Mouse (Mus musculus) lung, postnatal 0 days (tissue): ENCODE results near the gene Eppin. TPM values are rescaled to one million over a fixed set of nuclear protein-coding genes. Genes with fewer than 3 reads are reported as not detected.
A peak's percentile ranks its signal among the peaks of the same experiment; 100 is the strongest.

ENCODE experiments used
- ATAC-seq: fragments of 200-750 bp; cut with Nextera tagmentation; 2 replicates; pipeline ENCODE4 v1.8.0; 2017; ENCODE audit warnings: moderate library complexity
- DNase-seq: peaks from one replicate; pipeline ENCODE4 v3.0.0-alpha.2; 2016; ENCODE audit warnings: low spot score
- H3K27ac ChIP-seq: fragments of 300-500 bp; sonication (generic); 2 replicates; pipeline ENCODE4 v1.5.1; 2014; ENCODE audit warnings: antibody characterized with exemption, mild to moderate bottlenecking, low read length, mixed read lengths
- H3K27me3 ChIP-seq: fragments of 300-500 bp; sonication (generic); replicated peaks from 2 replicates; pipeline ENCODE4 v1.6.1; 2014; ENCODE audit warnings: low read length, mixed read lengths; ENCODE audit not compliant: insufficient read depth
- H3K36me3 ChIP-seq: fragments of 300-500 bp; sonication (generic); 2 replicates; pipeline ENCODE4 v1.6.1; 2014; ENCODE audit warnings: low read length, mixed read lengths; ENCODE audit not compliant: insufficient read depth
- H3K4me1 ChIP-seq: fragments of 300-500 bp; sonication (generic); 2 replicates; pipeline ENCODE4 v1.6.1; 2014; ENCODE audit warnings: antibody characterized with exemption, low read depth, low read length, mixed read lengths; ENCODE audit not compliant: insufficient read depth
- H3K4me2 ChIP-seq: fragments of 300-500 bp; sonication (generic); replicated peaks from 2 replicates; pipeline ENCODE4 v1.6.1; 2014; ENCODE audit warnings: low read depth, mild to moderate bottlenecking, low read length, moderate library complexity, mixed read lengths
- H3K4me3 ChIP-seq: fragments of 300-500 bp; sonication (generic); 2 replicates; pipeline ENCODE4 v1.5.1; 2014; ENCODE audit warnings: low read depth, low read length
- H3K9ac ChIP-seq: fragments of 300-500 bp; sonication (generic); replicated peaks from 2 replicates; pipeline ENCODE4 v1.6.1; 2014; ENCODE audit warnings: low read depth, mild to moderate bottlenecking
- H3K9me3 ChIP-seq: fragments of 300-500 bp; sonication (generic); 2 replicates; pipeline ENCODE4 v1.6.1; 2016; ENCODE audit warnings: low read length, mixed read lengths
- CTCF ChIP-seq: IDR thresholded peaks from 2 replicates; pipeline ENCODE4 v1.5.1; 2016; ENCODE audit warnings: antibody characterized with exemption, mild to moderate bottlenecking
- EP300 ChIP-seq: IDR thresholded peaks from 2 replicates; pipeline ENCODE4 v1.6.1; 2016; ENCODE audit warnings: antibody characterized with exemption, mild to moderate bottlenecking, control low read depth
- WGBS: fragments of 180-500 bp; shearing (Covaris S2); extraction: QIAGEN DNeasy Blood & Tissue Kit; methylation state at CpG from one replicate; pipeline ENCODE4 v1.1.7; 2014; 5-methylcytosine and 5-hydroxymethylcytosine counted together
- polyA plus RNA-seq: library from polyadenylated mRNA; unstranded; fragments of >200 nt; fragmentation: Nextera tagmentation; extraction: Ambion mirVana; gene quantifications from 2 replicates; pipeline ENCODE4 v1.2.1, GENCODE M21; 2015

Eppin gene
- polyA plus RNA-seq, 1 experiment from 2014 or later = not detected

DNA sequence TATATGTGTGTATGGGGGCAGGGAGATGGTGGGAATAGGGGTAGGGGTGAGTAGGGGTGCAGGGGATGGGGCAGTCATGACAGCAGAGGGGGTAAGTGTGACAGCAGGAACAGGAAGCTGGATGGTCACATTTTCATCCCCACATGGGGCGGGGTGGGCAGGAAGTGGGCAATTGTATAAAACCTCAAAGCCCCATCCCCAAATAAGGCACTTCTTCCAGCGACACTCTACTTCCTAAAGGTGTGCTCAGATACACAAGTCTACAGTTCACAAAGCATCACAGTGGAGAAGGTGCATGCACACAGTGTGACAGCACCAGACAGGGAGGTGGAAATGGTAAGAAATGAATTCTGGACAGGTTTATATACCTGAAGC lies 42.5 kb downstream of the Eppin start:
- H3K27me3 ChIP-seq = no peaks in the 10 kb centered on the region
- no peaks in the 10 kb centered on the region for H3K9me3 ChIP-seq
- DNase-seq (no peak), ATAC-seq (no peak)
- H3K27ac ChIP-seq = no peak overlapping the region
- no peaks in the 10 kb centered on the region for H3K36me3 ChIP-seq
- TF ChIP-seq EP300 (no peak), CTCF (no peak)
- 69% methylated on average over 2 of the region's 2 CpGs for WGBS
- no peak overlapping the region for H3K4me2 ChIP-seq
- H3K4me1 ChIP-seq = no peaks in the 10 kb centered on the region
- no peak overlapping the region for H3K4me3 ChIP-seq
- H3K9ac ChIP-seq = no peak overlapping the region

DNA sequence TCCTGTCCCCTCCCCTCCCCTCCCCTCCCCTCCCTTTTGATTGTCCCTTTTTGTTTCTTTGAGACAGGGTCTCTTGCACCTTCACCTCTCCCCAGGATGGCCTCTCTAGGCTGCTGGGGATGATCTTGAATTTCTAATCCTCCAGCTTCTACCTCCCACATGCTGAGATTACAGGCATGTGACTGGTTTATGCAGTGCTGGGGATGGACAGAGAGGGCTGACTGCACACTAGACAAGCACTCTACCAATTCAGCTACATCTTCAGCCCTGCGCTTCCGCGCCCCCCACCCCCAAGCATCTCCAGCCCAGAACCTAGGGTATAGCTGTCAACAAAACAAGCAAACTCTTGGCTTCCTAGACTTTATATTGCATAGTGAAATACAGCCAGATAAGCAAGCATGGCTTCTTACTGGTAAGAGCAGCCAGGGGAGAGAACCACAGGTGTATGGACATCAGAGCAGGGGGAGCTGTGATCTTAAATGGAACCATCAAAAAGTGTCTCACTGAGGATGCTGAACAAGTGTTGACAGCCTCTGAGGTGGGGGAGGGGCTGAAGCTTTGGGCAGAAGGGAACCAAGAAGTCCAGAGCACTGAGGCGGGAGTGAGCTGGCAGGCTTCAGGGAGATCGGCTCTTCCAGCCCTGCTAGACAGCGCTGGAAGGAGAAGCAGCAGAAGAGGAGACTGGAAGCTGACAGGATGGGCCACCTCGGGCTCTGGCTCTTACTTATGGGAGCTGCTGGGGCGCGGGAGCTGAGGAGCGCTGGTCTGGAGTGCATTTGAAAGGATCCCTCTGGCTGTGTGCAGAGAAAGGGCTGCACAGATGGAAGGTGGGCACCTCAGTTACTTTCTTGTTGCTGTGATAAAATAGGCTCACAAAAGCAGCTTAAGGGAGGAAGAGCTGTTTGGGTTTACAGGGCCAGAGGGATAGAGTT lies 43.2 kb downstream of the Eppin start:
- no peak overlapping the region for H3K4me3 ChIP-seq
- no peak overlapping the region for H3K27ac ChIP-seq
- no peak overlapping the region for H3K9ac ChIP-seq
- H3K4me1 ChIP-seq = no peaks in the 10 kb centered on the region
- no peaks in the 10 kb centered on the region for H3K27me3 ChIP-seq
- no peak for DNase-seq
- no peaks in the 10 kb centered on the region for H3K9me3 ChIP-seq
- TF ChIP-seq CTCF = no peak
- TF ChIP-seq EP300 = no peak
- H3K36me3 ChIP-seq = no peaks in the 10 kb centered on the region
- H3K4me2 ChIP-seq = no peak overlapping the region
- 30% methylated on average over 10 of the region's 10 CpGs for WGBS
- no peak for ATAC-seq

DNA sequence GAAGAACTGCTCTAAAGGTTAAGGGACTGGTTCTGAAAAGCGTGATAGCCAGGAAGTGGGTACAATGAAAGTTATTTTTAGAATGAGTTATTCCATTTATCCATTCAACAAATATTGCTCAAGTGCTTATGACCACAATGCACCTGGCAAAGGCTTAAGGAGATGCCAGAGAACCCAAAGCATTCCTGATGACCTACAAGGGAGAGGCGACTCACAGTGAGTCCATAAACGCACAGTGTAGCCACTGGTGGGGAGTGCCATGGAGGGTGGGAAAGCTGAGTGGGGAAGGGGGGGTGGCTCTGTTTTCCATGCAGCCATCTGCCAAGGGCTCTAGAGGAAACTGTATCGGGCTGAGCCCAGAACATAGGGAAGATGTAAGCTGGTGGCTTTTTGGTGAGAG lies 44.1 kb downstream of the Eppin start:
- Histone ChIP-seq H3K27me3 (no peaks in the 10 kb centered on the region), H3K9ac (no peak overlapping the region), H3K4me3 (no peak overlapping the region), H3K9me3 (no peaks in the 10 kb centered on the region), H3K4me2 (no peak overlapping the region), H3K36me3 (no peaks in the 10 kb centered on the region), H3K4me1 (no peaks in the 10 kb centered on the region), H3K27ac (peak overlapping the region; percentile 66)
- ATAC-seq (peak; percentile 93), DNase-seq (peak; percentile 84)
- WGBS = 14% methylated on average over 4 of the region's 4 CpGs
- peak; percentile 90 for TF ChIP-seq EP300
- TF ChIP-seq CTCF = no peak

GRCm38 (mm10) chr2:164544454-164545097 lies 48.8 kb downstream of the Eppin start:
- Histone ChIP-seq H3K9ac (no peak overlapping the region), H3K27ac (no peak overlapping the region), H3K4me2 (no peak overlapping the region), H3K4me3 (no peak overlapping the region), H3K4me1 (no peaks in the 10 kb centered on the region), H3K36me3 (no peaks in the 10 kb centered on the region), H3K27me3 (no peaks in the 10 kb centered on the region), H3K9me3 (no peaks in the 10 kb centered on the region)
- TF ChIP-seq EP300 (no peak), CTCF (no peak)
- WGBS = 32% methylated on average over 5 of the region's 5 CpGs
- DNase-seq (peak; percentile 16), ATAC-seq (no peak)

DNA sequence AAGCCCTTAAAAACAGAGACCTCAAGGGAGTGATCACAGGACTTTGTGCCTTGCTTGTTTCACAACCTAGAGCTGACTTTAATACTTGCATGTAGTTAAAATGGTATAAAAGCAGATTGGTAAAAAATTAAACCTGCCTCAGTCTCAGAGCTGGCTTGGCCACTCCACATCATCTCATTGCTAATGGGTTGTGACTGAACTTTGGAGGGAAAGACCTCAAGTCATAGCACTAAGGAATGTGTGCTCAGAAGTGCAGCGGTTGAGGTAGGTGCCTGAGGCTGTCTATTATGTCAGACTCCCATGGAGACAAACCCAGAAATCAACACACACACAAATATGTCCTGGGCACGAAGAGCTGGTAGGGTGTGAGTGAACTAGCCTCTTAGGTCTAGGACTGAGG lies 49.6 kb downstream of the Eppin start:
- H3K27ac ChIP-seq = no peak overlapping the region
- no peaks in the 10 kb centered on the region for H3K9me3 ChIP-seq
- no peak overlapping the region for H3K4me2 ChIP-seq
- ATAC-seq (0 out of 2 replicates have a peak, but pooled peaks have one; percentile 17), DNase-seq (no peak)
- no peak overlapping the region for H3K9ac ChIP-seq
- no peaks in the 10 kb centered on the region for H3K36me3 ChIP-seq
- no peak overlapping the region for H3K4me3 ChIP-seq
- no peaks in the 10 kb centered on the region for H3K4me1 ChIP-seq
- 58% methylated on average over 2 of the region's 2 CpGs for WGBS
- H3K27me3 ChIP-seq = no peaks in the 10 kb centered on the region
- no peak for TF ChIP-seq CTCF
- no peak for TF ChIP-seq EP300

GRCm38 (mm10) chr2:164542598-164542997 lies 50.8 kb downstream of the Eppin start:
- no peaks in the 10 kb centered on the region for H3K4me1 ChIP-seq
- WGBS = 71% methylated on average over 7 of the region's 7 CpGs
- no peak overlapping the region for H3K4me3 ChIP-seq
- H3K9me3 ChIP-seq = no peaks in the 10 kb centered on the region
- DNase-seq (no peak), ATAC-seq (no peak)
- H3K27ac ChIP-seq = no peak overlapping the region
- H3K36me3 ChIP-seq = no peaks in the 10 kb centered on the region
- H3K27me3 ChIP-seq = no peaks in the 10 kb centered on the region
- TF ChIP-seq CTCF (no peak), EP300 (no peak)
- no peak overlapping the region for H3K9ac ChIP-seq
- H3K4me2 ChIP-seq = no peak overlapping the region
